Mouse (Mus musculus) midbrain, embryonic 13.5 days (tissue): ENCODE measurements around the gene Ctrc. TPM values are rescaled to one million over a fixed set of nuclear protein-coding genes. Genes with fewer than 3 reads are reported as not detected.
"Not testable (repeated sequence)": the region's sequence is repeated elsewhere in the genome, so short reads cannot be mapped to it uniquely, and the experiment has no call there.

Source experiments
- ATAC-seq: fragments of 200-750 bp; cut with Nextera tagmentation; 2 replicates; pipeline ENCODE4 v1.8.0; 2017; ENCODE audit warnings: mild to moderate bottlenecking, moderate TSS enrichment, moderate library complexity
- H3K27ac ChIP-seq: fragments of 300-500 bp; sonication (generic); 2 replicates; pipeline ENCODE4 v1.5.1; 2015; ENCODE audit warnings: inconsistent platforms, mild to moderate bottlenecking, moderate library complexity
- H3K27me3 ChIP-seq: fragments of 300-500 bp; sonication (generic); 2 replicates; pipeline ENCODE4 v1.6.1; 2015; ENCODE audit warnings: mild to moderate bottlenecking, inconsistent platforms
- H3K36me3 ChIP-seq: fragments of 300-500 bp; sonication (generic); 2 replicates; pipeline ENCODE4 v1.6.1; 2015; ENCODE audit warnings: mild to moderate bottlenecking, inconsistent platforms
- H3K4me1 ChIP-seq: fragments of 300-500 bp; sonication (generic); replicated peaks from 2 replicates; pipeline ENCODE4 v1.6.1; 2015; ENCODE audit warnings: inconsistent platforms
- H3K4me2 ChIP-seq: fragments of 300-500 bp; sonication (generic); replicated peaks from 2 replicates; pipeline ENCODE4 v1.6.1; 2015; ENCODE audit warnings: moderate library complexity, mild to moderate bottlenecking, inconsistent platforms
- H3K4me3 ChIP-seq: fragments of 300-500 bp; sonication (generic); replicated peaks from 2 replicates; pipeline ENCODE4 v1.5.1; 2015; ENCODE audit warnings: mild to moderate bottlenecking, inconsistent platforms
- H3K9ac ChIP-seq: fragments of 300-500 bp; sonication (generic); replicated peaks from 2 replicates; pipeline ENCODE4 v1.6.1; 2015; ENCODE audit warnings: mild to moderate bottlenecking, inconsistent platforms
- H3K9me3 ChIP-seq: fragments of 300-500 bp; sonication (generic); 2 replicates; pipeline ENCODE4 v1.6.1; 2016; ENCODE audit warnings: mild to moderate bottlenecking, inconsistent platforms
- WGBS: fragments of 180-500 bp; shearing (Covaris S2); methylation state at CpG from one replicate; pipeline ENCODE4 v1.1.7; 2015; 5-methylcytosine and 5-hydroxymethylcytosine counted together
- polyA plus RNA-seq: library from polyadenylated mRNA; unstranded; fragments of >200 nt; fragmentation: Nextera tagmentation; extraction: Ambion mirVana; gene quantifications from 2 replicates; pipeline ENCODE4 v1.2.1, GENCODE M21; 2015

The Ctrc gene
- polyA plus RNA-seq, 1 experiment from 2014 or later = not detected

DNA sequence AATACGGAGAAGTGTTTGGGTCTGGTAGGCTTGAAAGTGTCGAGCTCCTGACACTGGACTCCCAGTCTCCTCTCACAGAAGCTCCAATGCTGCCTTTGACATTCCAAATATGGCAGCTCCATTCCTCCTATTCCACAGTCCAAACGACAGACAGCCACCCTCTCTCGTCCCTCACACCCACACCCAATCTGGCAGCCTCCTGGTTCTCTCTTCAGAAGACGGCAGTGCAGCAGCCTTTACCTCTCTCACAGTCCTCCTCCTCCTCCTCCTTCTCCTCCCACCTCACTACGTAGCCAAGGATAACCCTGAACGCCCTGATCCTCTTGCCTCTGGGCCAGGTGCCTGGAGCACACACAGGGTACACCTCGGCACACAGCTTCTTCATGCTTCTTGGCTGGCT lies 66.3 kb downstream of the Ctrc start:
- no peak overlapping the region for H3K4me2 ChIP-seq
- H3K27ac ChIP-seq = no peak overlapping the region
- H3K4me1 ChIP-seq = no peaks in the 10 kb centered on the region
- H3K36me3 ChIP-seq = peaks cover 94% of the 10 kb centered on the region
- no peak overlapping the region for H3K9ac ChIP-seq
- no peaks in the 10 kb centered on the region for H3K27me3 ChIP-seq
- ATAC-seq = no peak
- no peak overlapping the region for H3K4me3 ChIP-seq
- 97% methylated on average over 8 of the region's 8 CpGs for WGBS
- no peaks in the 10 kb centered on the region for H3K9me3 ChIP-seq

DNA sequence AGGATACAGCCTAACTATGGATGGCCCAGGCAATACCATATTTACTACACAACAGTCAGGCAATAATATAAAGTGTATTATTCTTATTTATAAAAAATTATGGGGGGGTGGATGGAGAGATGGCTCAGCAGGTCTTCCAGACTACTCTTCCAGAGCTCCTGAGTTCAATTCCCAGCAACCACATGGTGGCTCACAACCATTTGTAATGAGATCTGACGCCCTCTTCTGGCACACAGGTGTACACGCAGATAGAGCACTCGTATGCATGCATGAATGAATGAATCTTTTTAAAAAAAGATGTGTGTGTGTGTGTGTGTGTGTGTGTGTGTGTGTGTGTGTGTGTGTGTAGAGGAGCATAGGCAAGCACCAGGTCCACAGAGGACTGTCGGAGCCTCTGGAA lies 73.1 kb downstream of the Ctrc start:
- H3K4me3 ChIP-seq, ATAC-seq, H3K4me2 ChIP-seq, H3K9ac ChIP-seq, H3K9me3 ChIP-seq, H3K27me3 ChIP-seq, H3K4me1 ChIP-seq, H3K27ac ChIP-seq: not testable (repeated sequence)
- H3K36me3 ChIP-seq = peaks cover 96% of the 10 kb centered on the region
- 81% methylated on average over 4 of the region's 4 CpGs for WGBS

DNA sequence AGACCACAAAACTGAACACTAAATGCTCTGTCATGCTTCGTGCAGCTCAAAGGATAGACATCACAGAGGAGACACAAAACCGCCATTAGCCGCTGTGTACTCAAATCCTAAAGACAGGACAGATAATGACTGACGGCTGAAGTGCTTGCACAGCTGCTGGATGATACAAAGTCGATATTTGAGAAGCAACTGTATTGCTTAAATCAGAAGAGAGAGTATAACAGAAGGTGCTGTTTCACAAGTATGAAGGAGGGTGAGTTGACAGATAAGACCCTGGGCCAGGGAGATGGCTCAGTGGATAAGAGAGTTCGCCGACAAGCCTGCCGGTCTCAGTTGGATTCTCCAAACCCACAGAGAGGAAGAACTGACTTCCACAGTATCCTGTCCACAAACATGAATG lies 74.3 kb downstream of the Ctrc start:
- WGBS = 92% methylated on average over 8 of the region's 8 CpGs
- ATAC-seq = no peak
- H3K27me3 ChIP-seq = no peaks in the 10 kb centered on the region
- peaks cover 100% of the 10 kb centered on the region for H3K36me3 ChIP-seq
- H3K4me2 ChIP-seq = no peak overlapping the region
- H3K9me3 ChIP-seq = no peaks in the 10 kb centered on the region
- no peaks in the 10 kb centered on the region for H3K4me1 ChIP-seq
- H3K9ac ChIP-seq = no peak overlapping the region
- no peak overlapping the region for H3K4me3 ChIP-seq
- no peak overlapping the region for H3K27ac ChIP-seq

DNA sequence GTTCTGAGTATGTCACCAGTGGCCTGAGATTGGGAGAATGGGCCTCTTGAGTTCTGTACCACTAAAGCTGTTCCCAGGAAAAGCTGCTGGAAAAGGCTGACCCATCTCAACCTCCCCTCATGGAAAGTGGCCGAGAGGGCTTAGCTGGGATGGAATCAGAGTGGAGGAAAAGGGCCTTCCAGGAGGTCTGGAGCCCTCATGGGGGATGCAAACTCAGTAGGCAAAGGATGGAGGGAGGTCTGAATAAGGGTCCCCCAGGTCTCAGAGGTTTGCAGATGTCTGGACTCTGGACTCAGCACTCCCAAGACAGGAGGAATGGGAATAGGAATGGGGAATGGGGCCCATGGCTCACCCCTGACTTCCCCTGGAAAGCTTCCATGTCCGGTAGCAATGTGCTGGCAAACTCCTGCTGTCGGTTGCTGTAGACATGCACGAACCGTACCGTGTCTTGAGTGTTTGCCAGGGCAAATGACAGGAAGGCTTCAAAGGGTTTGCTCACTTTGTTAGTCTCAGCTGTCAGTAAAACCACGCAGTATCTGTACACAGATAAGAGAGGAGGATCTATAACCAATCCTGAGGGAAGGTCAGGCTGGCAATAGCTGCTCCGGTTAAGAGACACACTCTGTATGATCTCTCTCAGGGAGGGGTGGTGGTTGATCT lies 76.5 kb downstream of the Ctrc start:
- WGBS = 98% methylated on average over 8 of the region's 8 CpGs
- Histone ChIP-seq H3K9me3 (no peaks in the 10 kb centered on the region), H3K27ac (no peak overlapping the region), H3K4me1 (0 out of 2 replicates have a peak, but pooled peaks cover 4% of the 10 kb centered on the region), H3K9ac (no peak overlapping the region), H3K4me2 (no peak overlapping the region), H3K36me3 (peaks cover 95% of the 10 kb centered on the region), H3K27me3 (no peaks in the 10 kb centered on the region), H3K4me3 (no peak overlapping the region)
- ATAC-seq = no peak

DNA sequence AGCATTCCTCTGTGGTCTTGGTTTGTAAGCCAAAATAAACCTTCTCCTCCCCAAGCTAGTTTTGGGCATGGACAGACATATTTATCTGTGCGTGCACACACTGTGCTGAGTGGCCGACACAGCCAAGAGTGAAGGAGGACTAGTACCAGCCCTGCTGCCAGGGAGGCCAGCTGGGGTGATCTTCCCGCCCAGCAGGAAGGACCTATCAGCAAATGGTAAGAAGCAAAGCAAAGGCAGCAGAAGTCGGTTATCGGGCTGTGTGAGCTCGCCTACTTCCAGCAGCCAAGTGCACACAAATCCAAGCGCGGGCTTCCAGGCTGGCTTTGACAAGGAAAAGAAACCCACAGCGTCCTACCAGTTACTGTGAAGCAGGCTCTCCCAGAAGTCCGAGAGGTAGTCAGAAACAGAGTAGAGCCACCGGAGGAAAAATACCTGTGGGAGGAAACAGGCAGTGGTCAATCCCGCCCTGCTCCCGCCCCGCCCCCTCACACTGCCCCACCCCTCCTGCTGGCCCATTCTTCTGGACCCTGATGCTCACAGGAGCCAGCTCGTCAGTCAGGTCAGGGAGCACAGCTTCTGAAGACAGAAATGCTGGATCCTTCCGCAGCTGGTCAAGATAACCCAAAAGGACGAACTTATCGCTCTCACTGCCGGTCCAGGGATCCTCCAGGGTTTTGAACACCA lies 78.7 kb downstream of the Ctrc start:
- 78% methylated on average over 19 of the region's 19 CpGs for whole genome bisulfite sequencing
- H3K9me3 ChIP-seq = no peaks in the 10 kb centered on the region
- peaks cover 95% of the 10 kb centered on the region for H3K36me3 ChIP-seq
- ATAC-seq = no peak
- H3K9ac ChIP-seq = no peak overlapping the region
- H3K4me3 ChIP-seq = no peak overlapping the region
- no peaks in the 10 kb centered on the region for H3K27me3 ChIP-seq
- 0 out of 2 replicates have a peak, but pooled peaks cover 4% of the 10 kb centered on the region for H3K4me1 ChIP-seq
- no peak overlapping the region for H3K4me2 ChIP-seq
- peak overlapping the region; percentile 70 for H3K27ac ChIP-seq

DNA sequence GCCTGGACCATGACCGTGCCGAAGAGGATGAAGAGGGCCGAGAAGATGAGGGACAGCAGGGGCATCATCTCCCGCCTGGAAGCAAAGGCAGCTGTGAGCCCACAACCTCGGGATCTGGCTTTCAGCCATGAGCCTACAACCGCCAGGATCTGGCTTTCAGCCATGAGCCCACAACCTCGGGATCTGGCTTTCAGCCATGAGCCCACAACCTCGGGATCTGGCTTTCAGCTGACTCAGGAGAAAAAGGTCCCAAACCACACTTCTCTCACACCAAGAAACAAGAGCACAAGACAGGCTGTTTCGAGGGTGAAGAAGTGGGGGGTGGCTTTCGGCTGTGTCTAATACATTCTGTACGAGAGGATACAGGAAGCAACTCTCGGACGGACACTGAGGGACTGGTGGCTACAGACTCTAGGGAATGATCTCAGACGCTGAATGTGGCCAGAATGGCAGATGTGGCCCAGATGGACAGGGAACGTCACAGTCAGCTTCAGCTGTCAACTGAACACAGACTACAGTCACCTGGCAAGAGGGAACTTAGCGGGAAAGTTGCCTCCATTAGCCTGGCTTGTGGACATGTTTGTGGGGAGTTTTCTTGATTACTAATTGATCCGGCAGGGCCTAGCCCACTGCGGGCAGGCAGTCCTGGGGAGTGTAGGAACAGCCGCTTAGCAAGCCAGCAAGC lies 79.3 kb downstream of the Ctrc start:
- peak; percentile 40; the same call in 1 of the 2 replicates for ATAC-seq
- no peak overlapping the region for H3K9ac ChIP-seq
- WGBS = 72% methylated on average over 19 of the region's 19 CpGs
- no peaks in the 10 kb centered on the region for H3K9me3 ChIP-seq
- H3K4me2 ChIP-seq = no peak overlapping the region
- no peak overlapping the region for H3K4me3 ChIP-seq
- H3K27me3 ChIP-seq = no peaks in the 10 kb centered on the region
- H3K36me3 ChIP-seq = peaks cover 95% of the 10 kb centered on the region
- 0 out of 2 replicates have a peak, but pooled peaks cover 4% of the 10 kb centered on the region for H3K4me1 ChIP-seq
- H3K27ac ChIP-seq = peak overlapping the region; percentile 70

DNA sequence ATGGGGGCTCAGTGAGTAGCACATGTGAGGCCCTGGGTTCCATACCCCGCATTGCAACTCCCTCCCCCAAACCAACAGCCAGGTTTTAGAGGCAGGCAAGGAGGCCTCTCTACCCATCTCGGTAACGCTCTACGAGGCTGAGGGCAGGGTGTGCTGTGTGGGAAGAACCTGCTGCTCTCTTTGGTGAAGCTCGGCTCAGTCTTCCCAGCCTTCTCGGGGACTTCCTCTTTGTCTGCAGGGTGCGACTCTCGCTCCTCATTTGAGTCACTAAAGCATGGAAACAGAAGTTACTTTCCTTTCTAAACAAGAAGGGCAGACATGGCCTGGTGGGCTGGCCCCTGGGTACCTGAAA lies 79.9 kb downstream of the Ctrc start:
- Histone ChIP-seq H3K27ac (peak overlapping the region; percentile 69), H3K4me2 (no peak overlapping the region), H3K9me3 (no peaks in the 10 kb centered on the region), H3K27me3 (no peaks in the 10 kb centered on the region), H3K4me3 (no peak overlapping the region), H3K36me3 (peaks cover 95% of the 10 kb centered on the region), H3K4me1 (0 out of 2 replicates have a peak, but pooled peaks cover 4% of the 10 kb centered on the region), H3K9ac (no peak overlapping the region)
- ATAC-seq = no peak
- WGBS = 86% methylated on average over 8 of the region's 8 CpGs

DNA sequence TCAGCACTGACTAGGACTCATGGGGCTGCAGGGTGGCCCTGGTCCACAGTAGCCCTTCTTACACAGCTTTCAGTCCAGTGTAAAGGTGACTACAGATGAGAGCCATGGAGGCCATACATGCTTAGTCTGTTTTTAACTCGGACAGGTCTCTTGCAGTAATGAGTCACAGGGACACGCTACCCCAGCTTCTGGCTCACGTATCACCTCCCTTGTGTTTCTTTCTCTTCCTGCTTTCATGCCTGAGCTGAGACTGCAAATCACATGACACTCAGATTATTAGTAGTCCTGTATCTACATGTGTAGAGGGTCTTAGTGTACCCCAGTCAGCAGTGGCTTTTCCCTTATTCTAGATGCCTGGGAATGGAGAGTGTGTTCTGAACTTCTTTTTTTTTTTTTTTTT lies 81.2 kb downstream of the Ctrc start:
- H3K36me3 ChIP-seq = peaks cover 88% of the 10 kb centered on the region
- H3K9me3 ChIP-seq = no peaks in the 10 kb centered on the region
- no peak overlapping the region for H3K9ac ChIP-seq
- H3K4me2 ChIP-seq = no peak overlapping the region
- H3K27me3 ChIP-seq = no peaks in the 10 kb centered on the region
- ATAC-seq = no peak
- 95% methylated on average over 3 of the region's 3 CpGs for WGBS
- no peak overlapping the region for H3K4me3 ChIP-seq
- H3K4me1 ChIP-seq = 0 out of 2 replicates have a peak, but pooled peaks cover 4% of the 10 kb centered on the region
- H3K27ac ChIP-seq = no peak overlapping the region

Other genes with a start within 250 kb of the Ctrc start
- 24.0 and 24.7 TPM in 2 replicates for gene Fblim1, start 240.3 kb downstream of the Ctrc start, polyA plus RNA-seq
- gene Tmem82, start 227.7 kb downstream of the Ctrc start, polyA plus RNA-seq = 0.10 and 0.27 TPM in 2 replicates
- gene Slc25a34, start 222.5 kb downstream of the Ctrc start, polyA plus RNA-seq = 0.17 and 0.19 TPM in 2 replicates
- gene Plekhm2, start 181.5 kb downstream of the Ctrc start, polyA plus RNA-seq = 7.5 and 8.3 TPM in 2 replicates
- 0.48 TPM in 1 of 2 replicates, not detected in the other for gene Rsc1a1, start 160.8 kb downstream of the Ctrc start, polyA plus RNA-seq
- gene Ddi2, start 122.9 kb downstream of the Ctrc start, polyA plus RNA-seq = 15.7 and 16.6 TPM in 2 replicates
- not detected in 2 replicates for gene Agmat, start 99.7 kb downstream of the Ctrc start, polyA plus RNA-seq
- gene Dnajc16, start 55.4 kb downstream of the Ctrc start, polyA plus RNA-seq = 5.7 and 6.9 TPM in 2 replicates
- 19.1 and 23.2 TPM in 2 replicates for gene Casp9, start 52.7 kb downstream of the Ctrc start, polyA plus RNA-seq
- not detected in 2 replicates for gene Cela2a, start 20.2 kb downstream of the Ctrc start, polyA plus RNA-seq
- 72.6 and 89.7 TPM in 2 replicates for gene Efhd2, start 28.6 kb upstream of the Ctrc start, polyA plus RNA-seq
- gene Fhad1, start 168.7 kb upstream of the Ctrc start, polyA plus RNA-seq = 3.0 and 3.4 TPM in 2 replicates
- gene Tmem51, start 237.9 kb upstream of the Ctrc start, polyA plus RNA-seq = 5.7 and 6.4 TPM in 2 replicates